Comparison of ENCODE assay signal across 8 mouse cellular contexts in genomic region chr7:133122379-133123243, GRCm38 (mm10). TPM values are rescaled to one million over a fixed set of nuclear protein-coding genes. Genes with fewer than 3 reads are reported as not detected.
DNase-seq lines count a peak whose midpoint lies in the region; ATAC-seq and TF ChIP-seq lines count a peak whose summit lies in the region.

No protein-coding gene starts in this region.

- no peaks in the 10 kb centered on the region for H3K9me3 ChIP-seq in forebrain, embryonic 13.5 days (replicated peaks)
- H3K9me3 ChIP-seq in hindbrain, embryonic 11.5 days (ENCODE audit: control insufficient read depth, low read length) = no peaks in the 10 kb centered on the region
- no peaks in the 10 kb centered on the region for H3K9me3 ChIP-seq in midbrain, embryonic 10.5 days (replicated peaks)
- no peaks in the 10 kb centered on the region for H3K9me3 ChIP-seq in stomach, embryonic 16.5 days (replicated peaks; ENCODE audit: control insufficient read depth, low read length)

- TF ChIP-seq POLR2A in bone marrow, adult 2 months (IDR thresholded peaks at IDR 0.05; ENCODE audit: borderline replicate concordance, control insufficient read depth, low read depth, low read length) = no peak

- no peaks in the 10 kb centered on the region for H3K36me3 ChIP-seq in forebrain, embryonic 13.5 days (ENCODE audit: poor library complexity, severe bottlenecking)
- no peaks in the 10 kb centered on the region for H3K36me3 ChIP-seq in hindbrain, embryonic 11.5 days (ENCODE audit: control insufficient read depth, insufficient read depth, low read length)
- no peaks in the 10 kb centered on the region for H3K36me3 ChIP-seq in midbrain, embryonic 10.5 days
- no peaks in the 10 kb centered on the region for H3K36me3 ChIP-seq in stomach, embryonic 16.5 days (ENCODE audit: control insufficient read depth, insufficient read depth, low read length)

- H3K27ac ChIP-seq in bone marrow, adult 2 months (ENCODE audit: control insufficient read depth, insufficient read depth, low read depth, low read length, poor library complexity) = peak overlapping the region; percentile 69
- peak overlapping the region; percentile 99 for H3K27ac ChIP-seq in forebrain, embryonic 13.5 days
- peak overlapping the region; percentile 100 for H3K27ac ChIP-seq in hindbrain, embryonic 11.5 days (ENCODE audit: low read depth, low read length)
- peak overlapping the region; percentile 100 for H3K27ac ChIP-seq in midbrain, embryonic 10.5 days (replicated peaks)
- peak overlapping the region; percentile 100 for H3K27ac ChIP-seq in stomach, embryonic 16.5 days (ENCODE audit: low read length)

- H3K4me3 ChIP-seq in bone marrow, adult 2 months (replicated peaks; ENCODE audit: control insufficient read depth, low read depth, low read length) = peak overlapping the region; percentile 69
- H3K4me3 ChIP-seq in forebrain, embryonic 13.5 days = peak overlapping the region; percentile 87
- peak overlapping the region; percentile 95 for H3K4me3 ChIP-seq in hindbrain, embryonic 11.5 days (ENCODE audit: low read depth, low read length)
- H3K4me3 ChIP-seq in midbrain, embryonic 10.5 days = peak overlapping the region; percentile 97
- H3K4me3 ChIP-seq in stomach, embryonic 16.5 days (replicated peaks; ENCODE audit: low read length) = peak overlapping the region; percentile 69

- peak; percentile 74 to 92 for DNase-seq in adrenal gland, adult (ENCODE audit: inconsistent age in 2 of 2, low spot score in 1 of 2)
- DNase-seq in adrenal gland, adult 2 months = no peak
- peak; percentile 83 for DNase-seq in hindbrain, embryonic 11.5 days (ENCODE audit: low spot score)
- DNase-seq in layer of hippocampus, postnatal 36 days = peak; percentile 41 to 45
- DNase-seq in midbrain, embryonic 10.5 days (ENCODE audit: low spot score) = peak; percentile 75

- peak overlapping the region; percentile 98 for H3K4me2 ChIP-seq in forebrain, embryonic 13.5 days
- peak overlapping the region; percentile 98 for H3K4me2 ChIP-seq in hindbrain, embryonic 11.5 days (replicated peaks; ENCODE audit: low read depth, low read length)
- peak overlapping the region; percentile 83 for H3K4me2 ChIP-seq in stomach, embryonic 16.5 days (ENCODE audit: low read depth, low read length)

- H3K4me1 ChIP-seq in bone marrow, adult 2 months (ENCODE audit: control insufficient read depth, insufficient read depth, low read length) = no peaks in the 10 kb centered on the region
- peaks cover 48% of the 10 kb centered on the region for H3K4me1 ChIP-seq in forebrain, embryonic 13.5 days
- H3K4me1 ChIP-seq in hindbrain, embryonic 11.5 days (replicated peaks; ENCODE audit: control insufficient read depth, insufficient read depth, low read length) = peaks cover 7% of the 10 kb centered on the region; the same call in 1 of the 2 replicates
- peaks cover 54% of the 10 kb centered on the region for H3K4me1 ChIP-seq in midbrain, embryonic 10.5 days
- peaks cover 22% of the 10 kb centered on the region for H3K4me1 ChIP-seq in stomach, embryonic 16.5 days (ENCODE audit: control insufficient read depth, insufficient read depth, low read length)

- TF ChIP-seq CTCF in bone marrow, adult 2 months (IDR thresholded peaks at IDR 0.05; ENCODE audit: control insufficient read depth, insufficient read depth, low read length) = no peak

- no peak; the same call in none of the 2 replicates for ATAC-seq in forebrain, embryonic 13.5 days
- peak; percentile 55 for ATAC-seq in hindbrain, embryonic 11.5 days (ENCODE audit: low FRiP score)
- ATAC-seq in stomach, embryonic 16.5 days (ENCODE audit: insufficient read depth, low FRiP score) = peak; percentile 4; the same call in 1 of the 2 replicates

- H3K9ac ChIP-seq in forebrain, embryonic 13.5 days = peak overlapping the region; percentile 99
- peak overlapping the region; percentile 99 for H3K9ac ChIP-seq in hindbrain, embryonic 11.5 days (ENCODE audit: low read depth, low read length)
- peak overlapping the region; percentile 98 for H3K9ac ChIP-seq in stomach, embryonic 16.5 days (ENCODE audit: low read length)

- peaks cover 19% of the 10 kb centered on the region for H3K27me3 ChIP-seq in forebrain, embryonic 13.5 days
- H3K27me3 ChIP-seq in hindbrain, embryonic 11.5 days (ENCODE audit: control insufficient read depth, insufficient read depth, low read length) = no peaks in the 10 kb centered on the region
- peaks cover 26% of the 10 kb centered on the region for H3K27me3 ChIP-seq in midbrain, embryonic 10.5 days (ENCODE audit: low read depth, poor library complexity, severe bottlenecking)
- no peaks in the 10 kb centered on the region for H3K27me3 ChIP-seq in stomach, embryonic 16.5 days (ENCODE audit: control insufficient read depth, insufficient read depth, low read length)

- 1% methylated on average over 96 of the region's 102 CpGs for WGBS in bone marrow, adult 2 months
- WGBS in forebrain, embryonic 13.5 days = 0% methylated on average over 76 of the region's 102 CpGs
- WGBS in hindbrain, embryonic 11.5 days = under 1% methylated on average over 46 of the region's 102 CpGs
- WGBS in midbrain, embryonic 10.5 days = under 1% methylated on average over 87 of the region's 102 CpGs
- WGBS in stomach, embryonic 16.5 days = under 1% methylated on average over 83 of the region's 102 CpGs

RNA-seq across cellular contexts. Expression of gene Fgfr2, which starts 0.5 kb away (rescaled TPM):
- total RNA-seq in adrenal gland, adult 2 months (2021) = 100 to 1,000 TPM; 178 to 245 TPM
- 47.1 and 48.0 TPM in 2 replicates for polyA plus RNA-seq in adrenal gland, adult 2 months (2012; rRNA removed)
- polyA plus RNA-seq in bone marrow, adult 2 months (2011; ENCODE audit: insufficient read depth, insufficient read length, low replicate concordance, missing spikeins) = 8.2 and 9.0 TPM in 2 replicates
- 47.9 and 56.7 TPM in 2 replicates for polyA plus RNA-seq in forebrain, embryonic 13.5 days (2015; fragmentation: Nextera tagmentation; extraction: Ambion mirVana)
- 71.3 and 80.6 TPM in 2 replicates for polyA plus RNA-seq in hindbrain, embryonic 11.5 days (2014; fragmentation: Nextera tagmentation; extraction: Ambion mirVana)
- total RNA-seq in layer of hippocampus, postnatal 36 days (2021) = 10 to 100 TPM; 45.4 to 47.9 TPM
- polyA plus RNA-seq in midbrain, embryonic 10.5 days (2016; fragmentation: Nextera tagmentation; extraction: Ambion mirVana) = 97.0 and 99.3 TPM in 2 replicates
- polyA plus RNA-seq in stomach, embryonic 16.5 days (2015; fragmentation: Nextera tagmentation; extraction: Ambion mirVana) = 93.4 and 113 TPM in 2 replicates

RNA-seq across cellular contexts. Expression of gene Ctbp2, which starts 1.5 kb away (rescaled TPM):
- total RNA-seq in adrenal gland, adult 2 months (2021) = 10 to 100 TPM; 54.4 to 65.3 TPM
- polyA plus RNA-seq in adrenal gland, adult 2 months (2012; rRNA removed) = 52.8 and 53.2 TPM in 2 replicates
- 1.9 and 33.5 TPM in 2 replicates for polyA plus RNA-seq in bone marrow, adult 2 months (2011; ENCODE audit: insufficient read depth, insufficient read length, low replicate concordance, missing spikeins)
- 104 and 106 TPM in 2 replicates for polyA plus RNA-seq in forebrain, embryonic 13.5 days (2015; fragmentation: Nextera tagmentation; extraction: Ambion mirVana)
- polyA plus RNA-seq in hindbrain, embryonic 11.5 days (2014; fragmentation: Nextera tagmentation; extraction: Ambion mirVana) = 132 and 134 TPM in 2 replicates
- total RNA-seq in layer of hippocampus, postnatal 36 days (2021) = 10 to 100 TPM; 50.2 to 57.2 TPM
- 113 and 118 TPM in 2 replicates for polyA plus RNA-seq in midbrain, embryonic 10.5 days (2016; fragmentation: Nextera tagmentation; extraction: Ambion mirVana)
- 72.6 and 79.3 TPM in 2 replicates for polyA plus RNA-seq in stomach, embryonic 16.5 days (2015; fragmentation: Nextera tagmentation; extraction: Ambion mirVana)
